Mouse (Mus musculus): ENCODE results near the gene Tbx21. TPM values are rescaled to one million over a fixed set of nuclear protein-coding genes. Genes with fewer than 3 reads are reported as not detected.
A peak's percentile ranks its signal among the peaks of the same experiment; 100 is the strongest.

Gene Tbx21
- polyA plus RNA-seq, 1 experiment from 2014 or later: not detected

DNA sequence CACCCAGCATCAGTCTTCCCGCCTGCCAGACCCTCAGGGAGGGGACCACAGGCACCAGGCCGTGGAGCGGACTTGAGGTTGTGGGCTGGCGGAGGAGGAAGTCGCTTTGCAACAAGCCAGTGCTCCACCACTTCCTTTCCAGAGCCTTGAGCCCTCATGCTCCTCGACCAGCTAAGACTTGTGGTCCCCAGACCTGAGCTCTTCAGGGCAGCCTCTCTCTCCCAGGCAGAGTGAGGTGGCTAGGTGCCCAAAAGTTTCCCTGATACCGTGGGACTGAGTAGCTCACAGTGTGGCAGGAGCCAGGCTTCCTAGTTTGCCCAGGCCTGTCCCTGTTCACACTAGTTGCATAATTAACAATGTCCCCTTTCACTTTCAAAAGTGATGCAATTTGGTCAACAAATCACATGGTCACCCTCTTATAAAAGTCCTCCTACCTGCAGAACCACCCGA, 27.1 kb upstream of the Tbx21 start:
- Histone ChIP-seq H3K27me3 (replicated peaks; ENCODE audit: control insufficient read depth, insufficient read depth, low read length) (peaks cover 23% of the 10 kb centered on the region), H3K4me1 (replicated peaks; ENCODE audit: control insufficient read depth, insufficient read depth, low read length) (peaks cover 21% of the 10 kb centered on the region), H3K9ac (ENCODE audit: low read depth, low read length) (no peak overlapping the region), H3K36me3 (ENCODE audit: control insufficient read depth, insufficient read depth, low read length) (no peaks in the 10 kb centered on the region; the same call in 1 of the 2 replicates), H3K4me2 (no peak overlapping the region), H3K27ac (ENCODE audit: low read depth, low read length) (no peak overlapping the region), H3K9me3 (ENCODE audit: control insufficient read depth, low read length) (no peaks in the 10 kb centered on the region), H3K4me3 (ENCODE audit: low read depth, low read length) (no peak overlapping the region)
- 46% methylated on average over 8 of the region's 8 CpGs for WGBS
- ATAC-seq (replicated peaks; ENCODE audit: low FRiP score) (no peak), DNase-seq (ENCODE audit: low spot score) (no peak)

DNA sequence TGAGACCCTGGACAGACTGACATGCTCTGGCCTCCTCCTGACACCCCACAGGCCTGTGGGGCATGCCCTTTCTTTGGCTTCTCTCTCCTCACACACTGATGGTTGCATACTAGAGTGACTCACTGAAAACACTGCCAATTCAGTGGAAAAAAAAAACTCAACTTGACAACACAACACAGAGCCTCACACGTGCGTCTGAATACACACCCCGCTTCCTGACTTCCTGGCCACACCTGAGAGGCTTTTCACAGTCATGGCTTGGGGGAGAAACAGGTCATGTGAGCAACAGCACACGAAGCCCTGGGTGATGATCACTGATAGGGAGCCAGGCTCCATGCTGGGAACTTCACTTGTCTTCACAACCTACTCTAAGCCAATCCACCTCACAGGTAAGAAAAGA, 25.7 kb upstream of the Tbx21 start:
- DNase-seq (ENCODE audit: low spot score) (no peak), ATAC-seq (replicated peaks; ENCODE audit: low FRiP score) (no peak)
- Histone ChIP-seq H3K27me3 (replicated peaks; ENCODE audit: control insufficient read depth, insufficient read depth, low read length) (peaks cover 26% of the 10 kb centered on the region), H3K4me2 (no peak overlapping the region), H3K27ac (ENCODE audit: low read depth, low read length) (no peak overlapping the region), H3K36me3 (ENCODE audit: control insufficient read depth, insufficient read depth, low read length) (no peaks in the 10 kb centered on the region; the same call in 1 of the 2 replicates), H3K9me3 (ENCODE audit: control insufficient read depth, low read length) (no peaks in the 10 kb centered on the region), H3K4me1 (replicated peaks; ENCODE audit: control insufficient read depth, insufficient read depth, low read length) (peaks cover 16% of the 10 kb centered on the region), H3K4me3 (ENCODE audit: low read depth, low read length) (no peak overlapping the region), H3K9ac (ENCODE audit: low read depth, low read length) (no peak overlapping the region)
- WGBS: 72% methylated on average over 4 of the region's 4 CpGs

GRCm38 (mm10) chr11:97139256-97139655, 24.1 kb upstream of the Tbx21 start:
- Histone ChIP-seq H3K27me3 (replicated peaks; ENCODE audit: control insufficient read depth, insufficient read depth, low read length) (peaks cover 28% of the 10 kb centered on the region), H3K4me3 (ENCODE audit: low read depth, low read length) (peak overlapping the region; percentile 28), H3K9ac (ENCODE audit: low read depth, low read length) (no peak overlapping the region), H3K9me3 (ENCODE audit: control insufficient read depth, low read length) (no peaks in the 10 kb centered on the region), H3K4me1 (replicated peaks; ENCODE audit: control insufficient read depth, insufficient read depth, low read length) (peaks cover 16% of the 10 kb centered on the region), H3K27ac (ENCODE audit: low read depth, low read length) (no peak overlapping the region), H3K36me3 (ENCODE audit: control insufficient read depth, insufficient read depth, low read length) (no peaks in the 10 kb centered on the region; the same call in 1 of the 2 replicates), H3K4me2 (peak overlapping the region; percentile 49)
- DNase-seq (ENCODE audit: low spot score) (no peak), ATAC-seq (replicated peaks; ENCODE audit: low FRiP score) (no peak)
- WGBS: 54% methylated on average over 15 of the region's 15 CpGs

- H3K9me3 ChIP-seq (ENCODE audit: control insufficient read depth, low read length): no peaks in the 10 kb centered on the region
- peak overlapping the region; percentile 28 for H3K4me3 ChIP-seq (ENCODE audit: low read depth, low read length)
- no peak overlapping the region for H3K27ac ChIP-seq (ENCODE audit: low read depth, low read length)
- no peaks in the 10 kb centered on the region for H3K36me3 ChIP-seq (ENCODE audit: control insufficient read depth, insufficient read depth, low read length)
- no peak for ATAC-seq (replicated peaks; ENCODE audit: low FRiP score)
- peaks cover 30% of the 10 kb centered on the region for H3K27me3 ChIP-seq (replicated peaks; ENCODE audit: control insufficient read depth, insufficient read depth, low read length)
- DNase-seq (ENCODE audit: low spot score): no peak
- peak overlapping the region; percentile 49 for H3K4me2 ChIP-seq
- 61% methylated on average over 66 of the region's 69 CpGs for WGBS
- peaks cover 16% of the 10 kb centered on the region for H3K4me1 ChIP-seq (replicated peaks; ENCODE audit: control insufficient read depth, insufficient read depth, low read length)
- no peak overlapping the region for H3K9ac ChIP-seq (ENCODE audit: low read depth, low read length)
Observed at GRCm38 (mm10) chr11:97138554-97139226, 23.6 kb upstream of the Tbx21 start.

DNA sequence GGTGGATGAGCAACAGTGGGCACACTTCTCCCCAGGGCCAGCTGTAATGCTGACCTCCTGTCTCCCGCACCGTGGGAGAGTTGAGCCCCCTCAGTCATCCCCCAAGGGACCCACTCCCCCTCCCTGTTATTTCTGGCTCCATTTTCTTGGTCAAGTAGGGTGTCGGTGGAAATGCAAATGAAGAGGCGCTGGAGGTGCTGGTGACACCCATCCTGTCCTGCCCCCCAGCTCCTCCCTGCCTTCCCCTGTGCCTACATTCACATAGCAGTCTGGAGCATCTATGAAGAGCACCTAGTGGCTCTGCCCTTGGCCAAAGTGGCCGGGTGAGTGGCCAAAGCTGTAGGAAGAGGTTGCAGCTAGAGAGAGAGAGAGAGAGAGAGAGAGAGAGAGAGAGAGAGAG, 18.1 kb upstream of the Tbx21 start:
- Histone ChIP-seq H3K36me3 (ENCODE audit: control insufficient read depth, insufficient read depth, low read length) (no peaks in the 10 kb centered on the region), H3K9me3 (ENCODE audit: control insufficient read depth, low read length) (no peaks in the 10 kb centered on the region), H3K4me1 (replicated peaks; ENCODE audit: control insufficient read depth, insufficient read depth, low read length) (peaks cover 3% of the 10 kb centered on the region; the same call in 1 of the 2 replicates), H3K9ac (ENCODE audit: low read depth, low read length) (no peak overlapping the region), H3K27me3 (replicated peaks; ENCODE audit: control insufficient read depth, insufficient read depth, low read length) (peaks cover 21% of the 10 kb centered on the region), H3K4me3 (ENCODE audit: low read depth, low read length) (no peak overlapping the region), H3K27ac (ENCODE audit: low read depth, low read length) (no peak overlapping the region), H3K4me2 (no peak overlapping the region)
- 55% methylated on average over 5 of the region's 5 CpGs for WGBS
- no peak for ATAC-seq (replicated peaks; ENCODE audit: low FRiP score)
- DNase-seq (ENCODE audit: low spot score): no peak

DNA sequence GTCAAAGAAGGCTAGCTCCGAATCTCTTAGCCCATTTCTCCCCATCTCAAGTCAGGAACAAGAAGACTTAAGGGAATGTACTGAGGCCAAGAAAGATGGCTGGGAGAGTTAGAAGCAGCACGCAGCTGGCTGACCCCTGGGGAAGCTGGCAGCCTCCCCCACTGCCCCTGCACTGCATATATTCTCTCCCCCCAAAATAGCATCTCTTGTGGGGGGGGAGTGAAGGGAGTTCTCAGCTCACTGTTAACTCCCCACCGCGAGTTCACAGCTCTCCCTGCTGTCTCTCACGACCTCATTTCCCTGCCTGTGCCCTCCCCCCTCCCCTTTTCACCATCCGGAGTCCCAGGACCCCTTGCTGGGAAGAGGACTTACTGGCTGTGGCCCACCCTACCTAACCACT, 17.1 kb upstream of the Tbx21 start:
- Histone ChIP-seq H3K36me3 (ENCODE audit: control insufficient read depth, insufficient read depth, low read length) (no peaks in the 10 kb centered on the region), H3K27ac (ENCODE audit: low read depth, low read length) (no peak overlapping the region), H3K4me2 (no peak overlapping the region), H3K27me3 (replicated peaks; ENCODE audit: control insufficient read depth, insufficient read depth, low read length) (peaks cover 21% of the 10 kb centered on the region), H3K9me3 (ENCODE audit: control insufficient read depth, low read length) (no peaks in the 10 kb centered on the region), H3K9ac (ENCODE audit: low read depth, low read length) (no peak overlapping the region), H3K4me1 (replicated peaks; ENCODE audit: control insufficient read depth, insufficient read depth, low read length) (peaks cover 5% of the 10 kb centered on the region; the same call in 1 of the 2 replicates), H3K4me3 (ENCODE audit: low read depth, low read length) (no peak overlapping the region)
- DNase-seq (ENCODE audit: low spot score) (no peak), ATAC-seq (replicated peaks; ENCODE audit: low FRiP score) (no peak)
- 17% methylated on average over 6 of the region's 6 CpGs for WGBS

DNA sequence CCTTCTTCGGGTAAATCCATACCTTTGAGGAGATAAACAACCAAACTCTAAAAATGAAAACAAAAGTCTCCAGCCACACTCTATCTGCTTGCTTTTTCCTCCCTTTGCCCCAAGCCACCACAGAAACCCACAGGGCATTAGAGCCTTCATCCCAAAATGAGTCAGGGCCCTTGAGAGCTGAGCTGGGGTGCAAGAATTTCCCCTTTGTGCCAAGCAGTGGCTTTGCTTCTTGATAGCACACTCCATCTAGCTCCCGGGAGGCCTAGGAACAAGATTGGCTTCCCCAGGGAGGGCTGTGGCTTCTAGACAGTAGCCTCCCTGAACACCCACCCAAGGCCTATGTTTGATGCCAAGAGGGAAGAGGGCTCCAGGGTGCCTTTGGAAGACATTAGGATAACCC, 16.6 kb upstream of the Tbx21 start:
- no peak overlapping the region for H3K4me2 ChIP-seq
- peaks cover 21% of the 10 kb centered on the region for H3K27me3 ChIP-seq (replicated peaks; ENCODE audit: control insufficient read depth, insufficient read depth, low read length)
- H3K36me3 ChIP-seq (ENCODE audit: control insufficient read depth, insufficient read depth, low read length): no peaks in the 10 kb centered on the region
- H3K4me3 ChIP-seq (ENCODE audit: low read depth, low read length): no peak overlapping the region
- ATAC-seq (replicated peaks; ENCODE audit: low FRiP score) (no peak), DNase-seq (ENCODE audit: low spot score) (no peak)
- WGBS: 59% methylated on average over 2 of the region's 2 CpGs
- no peak overlapping the region for H3K9ac ChIP-seq (ENCODE audit: low read depth, low read length)
- H3K4me1 ChIP-seq (replicated peaks; ENCODE audit: control insufficient read depth, insufficient read depth, low read length): peaks cover 5% of the 10 kb centered on the region; the same call in 1 of the 2 replicates
- H3K27ac ChIP-seq (ENCODE audit: low read depth, low read length): no peak overlapping the region
- H3K9me3 ChIP-seq (ENCODE audit: control insufficient read depth, low read length): no peaks in the 10 kb centered on the region

DNA sequence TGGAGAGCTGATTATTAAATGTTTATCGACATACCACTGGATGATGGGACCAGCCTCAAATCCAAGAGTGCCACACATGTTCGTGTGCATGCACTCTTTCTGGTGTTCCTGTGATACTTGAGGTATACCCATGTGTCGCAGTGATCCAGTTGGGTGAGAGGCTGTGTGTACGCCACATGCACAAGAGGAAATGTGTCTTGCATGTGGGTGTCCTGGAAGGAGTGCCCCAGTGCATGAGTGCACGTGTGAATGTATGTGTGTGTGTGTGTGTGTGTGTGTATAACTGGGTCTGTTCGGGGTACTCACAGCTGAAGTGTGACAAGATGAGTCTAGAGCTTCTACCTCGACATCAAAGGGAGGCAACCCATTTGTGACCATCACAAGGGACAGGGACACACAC, 15.2 kb upstream of the Tbx21 start:
- peaks cover 22% of the 10 kb centered on the region for H3K27me3 ChIP-seq (replicated peaks; ENCODE audit: control insufficient read depth, insufficient read depth, low read length)
- ATAC-seq (replicated peaks; ENCODE audit: low FRiP score) (no peak), DNase-seq (ENCODE audit: low spot score) (no peak)
- H3K4me2 ChIP-seq: no peak overlapping the region
- H3K9me3 ChIP-seq (ENCODE audit: control insufficient read depth, low read length): no peaks in the 10 kb centered on the region
- H3K27ac ChIP-seq (ENCODE audit: low read depth, low read length): no peak overlapping the region
- H3K4me3 ChIP-seq (ENCODE audit: low read depth, low read length): no peak overlapping the region
- no peaks in the 10 kb centered on the region for H3K36me3 ChIP-seq (ENCODE audit: control insufficient read depth, insufficient read depth, low read length)
- peaks cover 5% of the 10 kb centered on the region; the same call in 1 of the 2 replicates for H3K4me1 ChIP-seq (replicated peaks; ENCODE audit: control insufficient read depth, insufficient read depth, low read length)
- no peak overlapping the region for H3K9ac ChIP-seq (ENCODE audit: low read depth, low read length)
- 75% methylated on average over 7 of the region's 7 CpGs for WGBS

GRCm38 (mm10) chr11:97128956-97129355, 13.8 kb upstream of the Tbx21 start:
- no peak overlapping the region for H3K9ac ChIP-seq (ENCODE audit: low read depth, low read length)
- no peak overlapping the region for H3K4me2 ChIP-seq
- no peaks in the 10 kb centered on the region for H3K9me3 ChIP-seq (ENCODE audit: control insufficient read depth, low read length)
- H3K36me3 ChIP-seq (ENCODE audit: control insufficient read depth, insufficient read depth, low read length): no peaks in the 10 kb centered on the region
- H3K27me3 ChIP-seq (replicated peaks; ENCODE audit: control insufficient read depth, insufficient read depth, low read length): peaks cover 20% of the 10 kb centered on the region
- H3K4me3 ChIP-seq (ENCODE audit: low read depth, low read length): no peak overlapping the region
- no peak for DNase-seq (ENCODE audit: low spot score)
- no peak for ATAC-seq (replicated peaks; ENCODE audit: low FRiP score)
- 44% methylated on average over 3 of the region's 3 CpGs for WGBS
- H3K27ac ChIP-seq (ENCODE audit: low read depth, low read length): no peak overlapping the region
- H3K4me1 ChIP-seq (replicated peaks; ENCODE audit: control insufficient read depth, insufficient read depth, low read length): peaks cover 5% of the 10 kb centered on the region; the same call in 1 of the 2 replicates

Data from liver, embryonic 11.5 days (tissue).